Mouse (Mus musculus) lung, postnatal 0 days (tissue): ENCODE data around the gene Zbp1.

Source experiments
- CTCF ChIP-seq: IDR thresholded peaks from 2 replicates; pipeline ENCODE4 v1.5.1; 2016; ENCODE audit warnings: antibody characterized with exemption, mild to moderate bottlenecking
- EP300 ChIP-seq: IDR thresholded peaks from 2 replicates; pipeline ENCODE4 v1.6.1; 2016; ENCODE audit warnings: antibody characterized with exemption, mild to moderate bottlenecking, control low read depth

GRCm38 (mm10) chr2:173164358-173164757, 54.4 kb downstream of the Zbp1 start:
- TF ChIP-seq CTCF (peak; percentile 71), EP300 (no peak)
